Mouse (Mus musculus): ENCODE measurements around the gene Mansc4.

DNA sequence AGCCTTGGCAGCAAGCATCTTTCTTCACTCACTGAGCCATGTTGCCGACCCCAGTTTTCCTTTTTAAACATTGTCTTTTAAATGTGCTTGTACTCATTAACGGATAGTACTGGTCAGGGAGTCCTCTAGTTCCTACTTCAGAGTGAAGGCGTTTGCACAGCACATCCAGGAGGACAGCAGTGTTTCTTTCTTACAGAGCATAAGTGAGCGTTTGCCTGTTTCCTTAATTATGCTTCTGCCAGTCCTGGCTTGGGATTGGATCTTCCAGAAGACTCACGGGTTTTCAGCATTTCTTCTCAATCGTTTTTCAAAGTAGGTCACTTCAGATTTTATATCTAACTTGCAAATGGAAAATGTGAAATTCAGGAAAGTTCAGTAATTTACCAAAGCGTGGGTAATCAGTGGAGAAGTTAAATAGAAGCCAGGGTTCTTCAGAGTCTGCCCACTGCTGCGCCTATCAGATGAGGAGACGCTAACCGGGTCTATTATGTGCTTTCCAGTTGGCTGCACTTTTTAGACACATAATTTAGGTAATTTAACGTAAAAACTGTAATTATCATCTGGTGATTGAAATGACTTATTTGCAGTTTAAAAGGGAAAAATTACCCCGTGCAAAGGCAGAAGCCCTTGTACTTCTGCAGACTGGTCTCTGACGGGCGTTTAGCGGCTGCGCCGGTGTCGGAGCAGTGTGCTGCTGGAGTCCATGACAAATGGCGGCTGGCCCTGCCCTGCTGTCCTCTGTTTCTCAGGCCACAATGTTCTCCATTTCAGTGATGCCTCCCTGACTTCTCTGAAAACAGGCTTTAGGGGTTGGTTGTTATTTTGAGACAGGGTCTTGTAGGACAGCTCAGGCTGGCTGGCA is 32.8 kb downstream of the Mansc4 start:
- no peak for TF ChIP-seq CTCF (IDR thresholded peaks at IDR 0.05; ENCODE audit: low read depth, low read length)
- TF ChIP-seq POLR2A (IDR thresholded peaks at IDR 0.05; ENCODE audit: insufficient read depth, low read length) = no peak

Measured in ES-Bruce4 (cell line).